Mouse (Mus musculus) heart, embryonic 14.5 days (tissue): ENCODE results near the gene Myog. TPM values are rescaled to one million over a fixed set of nuclear protein-coding genes. Genes with fewer than 3 reads are reported as not detected.

Experiments used
- ATAC-seq: fragments of 200-750 bp; cut with Nextera tagmentation; 2 replicates; pipeline ENCODE4 v1.8.0; 2017; ENCODE audit warnings: low read depth, moderate TSS enrichment; ENCODE audit not compliant: insufficient number of reproducible peaks, insufficient read depth, low FRiP score
- H3K27ac ChIP-seq, 2 experiments: fragments of 200-500 bp in 1 of 2; fragments of 300-500 bp in 1 of 2; sonication (generic) in 1 of 2; replicated peaks in 1 of 2; 2 replicates each; pipeline ENCODE4 v1.5.1; 2012 to 2014; ENCODE audit warnings: low read depth in 2 of 2, low read length in 2 of 2, control low read depth in 1 of 2, mild to moderate bottlenecking in 1 of 2, mixed read lengths in 1 of 2; ENCODE audit not compliant: control insufficient read depth in 1 of 2, insufficient read depth in 1 of 2
- H3K27me3 ChIP-seq: fragments of 300-500 bp; sonication (generic); 2 replicates; pipeline ENCODE4 v1.6.1; 2014; ENCODE audit warnings: mild to moderate bottlenecking, low read length, control low read depth; ENCODE audit not compliant: control insufficient read depth, insufficient read depth
- H3K36me3 ChIP-seq: fragments of 300-500 bp; sonication (generic); 2 replicates; pipeline ENCODE4 v1.6.1; 2014; ENCODE audit warnings: mild to moderate bottlenecking, control low read depth, low read length, mixed read lengths; ENCODE audit not compliant: control insufficient read depth, insufficient read depth
- H3K4me1 ChIP-seq, 2 experiments: fragments of 200-500 bp in 1 of 2; fragments of 300-500 bp in 1 of 2; sonication (generic) in 1 of 2; 2 replicates each; pipeline ENCODE4 v1.6.1; 2012 to 2014; ENCODE audit warnings: low read length in 2 of 2, control low read depth in 1 of 2, mixed read lengths in 1 of 2; ENCODE audit not compliant: control insufficient read depth in 2 of 2, insufficient read depth in 2 of 2
- H3K4me2 ChIP-seq: fragments of 300-500 bp; sonication (generic); 2 replicates; pipeline ENCODE4 v1.6.1; 2014; ENCODE audit warnings: mild to moderate bottlenecking, low read length
- H3K4me3 ChIP-seq, 2 experiments: fragments of 200-500 bp in 1 of 2; fragments of 300-500 bp in 1 of 2; sonication (generic) in 1 of 2; 2 replicates each; pipeline ENCODE4 v1.5.1; 2012 to 2014; ENCODE audit warnings: low read length in 2 of 2, mild to moderate bottlenecking in 2 of 2, control low read depth in 1 of 2, low read depth in 1 of 2, moderate library complexity in 1 of 2; ENCODE audit not compliant: control insufficient read depth in 1 of 2, insufficient read depth in 1 of 2
- H3K9ac ChIP-seq: fragments of 300-500 bp; sonication (generic); 2 replicates; pipeline ENCODE4 v1.6.1; 2014; ENCODE audit warnings: mild to moderate bottlenecking, low read length
- H3K9me3 ChIP-seq: fragments of 300-500 bp; sonication (generic); 2 replicates; pipeline ENCODE4 v1.6.1; 2016; ENCODE audit warnings: low read length, control low read depth; ENCODE audit not compliant: control insufficient read depth
- WGBS: fragments of 180-500 bp; shearing (Covaris S2); extraction: QIAGEN DNeasy Blood & Tissue Kit; methylation state at CpG from one replicate; pipeline ENCODE4 v1.1.7; 2014; 5-methylcytosine and 5-hydroxymethylcytosine counted together
- polyA plus RNA-seq: library from polyadenylated mRNA; unstranded; fragments of >200 nt; fragmentation: Nextera tagmentation; extraction: Ambion mirVana; gene quantifications from 2 replicates; pipeline ENCODE4 v1.2.1, GENCODE M21; 2014

Myog gene
- polyA plus RNA-seq, 1 experiment from 2014 or later, result 0.70 TPM

- WGBS, result 69% methylated on average over 3 of the region's 3 CpGs
- no peak for ATAC-seq
Measured at GRCm38 (mm10) chr1:134293738-134294604, 4.2 kb downstream of the Myog start.

GRCm38 (mm10) chr1:134297265-134297664, 7.5 kb downstream of the Myog start:
- peaks cover 4 to 26% of the 10 kb centered on the region in 2 experiments for H3K4me1 ChIP-seq
- H3K27ac ChIP-seq, result no peak overlapping the region
- H3K4me2 ChIP-seq, result no peak overlapping the region
- 0 out of 2 replicates have a peak, but pooled peaks cover 4% of the 10 kb centered on the region for H3K27me3 ChIP-seq
- peaks cover 5% of the 10 kb centered on the region for H3K36me3 ChIP-seq
- ATAC-seq, result no peak
- 93% methylated on average over 8 of the region's 8 CpGs for WGBS
- H3K9me3 ChIP-seq, result 0 out of 2 replicates have a peak, but pooled peaks cover 3% of the 10 kb centered on the region
- no peak overlapping the region for H3K9ac ChIP-seq
- no peak overlapping the region for H3K4me3 ChIP-seq

More at GRCm38 (mm10) chr1:134293738-134294604, 4.2 kb downstream of the Myog start:
- no peak overlapping the region for H3K4me3 ChIP-seq
- peaks cover 5% of the 10 kb centered on the region for H3K36me3 ChIP-seq
- no peak overlapping the region for H3K4me2 ChIP-seq
- H3K4me1 ChIP-seq, result peaks cover 13 to 19% of the 10 kb centered on the region in 2 experiments
- no peak overlapping the region for H3K9ac ChIP-seq
- 0 out of 2 replicates have a peak, but pooled peaks cover 3% of the 10 kb centered on the region for H3K9me3 ChIP-seq
- no peak overlapping the region for H3K27ac ChIP-seq
- 0 out of 2 replicates have a peak, but pooled peaks cover 4% of the 10 kb centered on the region for H3K27me3 ChIP-seq

DNA sequence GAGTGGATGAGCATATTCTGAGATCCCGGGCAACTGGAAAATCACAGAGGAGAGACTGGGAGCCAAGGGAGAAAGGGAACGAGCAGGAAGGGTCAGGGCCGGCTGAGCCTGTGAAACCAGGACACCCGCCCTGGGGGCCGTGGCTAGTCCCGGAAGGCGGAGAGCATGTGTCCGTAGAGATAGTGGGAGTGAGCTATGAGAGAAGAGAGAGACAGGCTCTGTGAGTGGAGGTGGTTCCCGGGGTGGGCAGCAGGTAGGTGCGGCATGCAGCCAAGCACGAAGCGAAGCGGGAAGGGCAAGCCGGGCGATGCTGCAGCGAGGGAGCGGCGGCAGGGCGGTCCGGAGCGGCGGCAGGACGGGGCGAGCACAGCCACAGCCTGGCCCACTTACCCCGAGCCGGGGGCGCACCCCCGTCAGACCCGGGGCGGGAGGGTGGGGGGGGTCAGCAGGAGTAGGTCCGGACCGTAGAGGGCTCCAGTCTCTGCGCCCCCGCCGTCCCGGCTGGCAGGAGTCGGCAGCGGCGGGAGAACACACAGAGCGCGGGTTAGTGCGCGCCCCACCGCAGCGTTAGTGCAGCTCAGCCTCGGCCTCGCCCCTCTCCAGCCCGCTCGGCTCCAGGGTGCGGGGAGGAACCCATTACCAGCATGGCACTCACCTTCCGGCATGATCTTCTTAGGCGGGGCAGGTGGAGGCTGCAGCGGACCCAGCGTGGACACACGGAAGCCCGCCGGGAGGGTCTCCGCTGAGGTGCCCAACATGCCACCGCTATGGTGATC, 9.0 kb downstream of the Myog start:
- no peak for ATAC-seq
- H3K27me3 ChIP-seq, result 0 out of 2 replicates have a peak, but pooled peaks cover 4% of the 10 kb centered on the region
- 0 out of 2 replicates have a peak, but pooled peaks cover 3% of the 10 kb centered on the region for H3K9me3 ChIP-seq
- peak overlapping the region; percentile 86 for H3K4me2 ChIP-seq
- WGBS, result 21% methylated on average over 51 of the region's 59 CpGs
- peaks cover 16 to 40% of the 10 kb centered on the region in 2 experiments for H3K4me1 ChIP-seq
- peaks cover 5% of the 10 kb centered on the region for H3K36me3 ChIP-seq
- peak overlapping the region; percentile 72 for H3K9ac ChIP-seq
- no peak overlapping the region for H3K27ac ChIP-seq
- H3K4me3 ChIP-seq, result peak overlapping the region; percentile 34 to 50

GRCm38 (mm10) chr1:134302568-134303238, 12.9 kb downstream of the Myog start:
- peaks cover 16% of the 10 kb centered on the region for H3K36me3 ChIP-seq
- H3K9me3 ChIP-seq, result no peaks in the 10 kb centered on the region
- ATAC-seq, result no peak
- H3K4me3 ChIP-seq, result no peak overlapping the region
- peak overlapping the region; percentile 1; the same call in 1 of the 2 replicates for H3K4me2 ChIP-seq
- H3K27ac ChIP-seq, result peak overlapping the region; percentile 88 to 93
- 23% methylated on average over 8 of the region's 8 CpGs for whole genome bisulfite sequencing
- peaks cover 16 to 44% of the 10 kb centered on the region in 2 experiments for H3K4me1 ChIP-seq
- H3K27me3 ChIP-seq, result 0 out of 2 replicates have a peak, but pooled peaks cover 4% of the 10 kb centered on the region
- H3K9ac ChIP-seq, result peak overlapping the region; percentile 31; the same call in 1 of the 2 replicates

- Histone ChIP-seq H3K4me3 (no peak overlapping the region), H3K4me1 (peaks cover 15 to 31% of the 10 kb centered on the region in 2 experiments), H3K4me2 (no peak overlapping the region), H3K27me3 (no peaks in the 10 kb centered on the region), H3K9ac (no peak overlapping the region), H3K9me3 (no peaks in the 10 kb centered on the region), H3K36me3 (peaks cover 23% of the 10 kb centered on the region), H3K27ac (no peak overlapping the region)
- WGBS, result 93% methylated on average over 9 of the region's 9 CpGs
- ATAC-seq, result no peak
Measured at GRCm38 (mm10) chr1:134304940-134305339, 15.2 kb downstream of the Myog start.

DNA sequence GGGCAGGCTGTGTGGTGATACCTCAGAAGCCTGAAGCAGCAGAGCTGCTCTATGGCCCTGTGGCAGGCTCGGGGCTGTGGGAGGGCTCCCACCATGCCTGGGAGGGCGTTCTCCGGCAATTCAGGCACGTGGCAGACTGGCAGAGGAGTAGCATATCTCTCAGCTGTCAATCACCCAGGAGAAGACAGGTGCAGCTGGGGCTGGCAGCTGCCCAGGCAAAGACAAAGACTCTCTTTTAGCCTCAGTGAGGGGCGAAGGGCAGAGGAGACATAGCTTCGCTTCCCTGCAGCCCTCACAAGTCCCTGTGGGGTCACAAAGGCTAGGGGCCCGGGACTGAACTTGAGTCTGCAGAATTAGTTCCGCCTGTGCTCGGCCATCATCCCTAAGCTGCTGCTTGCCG, 17.6 kb downstream of the Myog start:
- Histone ChIP-seq H3K36me3 (peaks cover 44% of the 10 kb centered on the region), H3K27ac (no peak overlapping the region), H3K4me3 (no peak overlapping the region), H3K9ac (no peak overlapping the region), H3K27me3 (no peaks in the 10 kb centered on the region), H3K9me3 (no peaks in the 10 kb centered on the region), H3K4me2 (no peak overlapping the region), H3K4me1 (peaks cover 11 to 16% of the 10 kb centered on the region in 2 experiments)
- ATAC-seq, result no peak
- 67% methylated on average over 10 of the region's 10 CpGs for WGBS

DNA sequence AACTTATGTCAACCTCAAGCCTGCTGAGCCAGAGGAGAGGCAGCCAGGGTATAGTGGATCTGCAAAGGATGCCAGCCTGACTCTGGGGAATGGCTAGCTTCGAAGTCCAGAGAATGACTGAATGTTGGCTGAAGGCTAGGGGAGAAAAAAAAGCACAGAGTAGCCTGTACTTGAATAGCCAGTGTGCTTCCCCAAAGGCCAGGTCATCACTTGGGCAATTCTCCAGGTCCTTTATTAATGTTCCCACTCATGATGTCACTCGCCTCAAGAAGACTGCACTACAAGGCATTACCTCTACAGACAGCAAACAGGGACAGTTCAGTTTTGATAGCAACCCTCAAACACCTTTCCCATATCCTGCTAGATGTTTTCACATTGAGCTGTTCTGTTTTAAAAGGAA, 20.5 kb downstream of the Myog start:
- Histone ChIP-seq H3K9ac (no peak overlapping the region), H3K27ac (no peak overlapping the region), H3K4me3 (no peak overlapping the region), H3K4me2 (no peak overlapping the region), H3K36me3 (peaks cover 53% of the 10 kb centered on the region), H3K4me1 (no peaks in the 10 kb centered on the region), H3K27me3 (no peaks in the 10 kb centered on the region), H3K9me3 (no peaks in the 10 kb centered on the region)
- ATAC-seq, result no peak
- WGBS, result 78% methylated on average over 2 of the region's 2 CpGs
